Mouse (Mus musculus) intestine, embryonic 15.5 days (tissue): ENCODE results near the gene Kmt2d. TPM values are rescaled to one million over a fixed set of nuclear protein-coding genes. Genes with fewer than 3 reads are reported as not detected.

Source experiments
- ATAC-seq: fragments of 200-750 bp; cut with Nextera tagmentation; 2 replicates; pipeline ENCODE4 v1.8.0; 2017; ENCODE audit warnings: moderate TSS enrichment, moderate library complexity
- H3K27ac ChIP-seq: fragments of 300-500 bp; sonication (generic); 2 replicates; pipeline ENCODE4 v1.5.1; 2015; ENCODE audit warnings: mild to moderate bottlenecking, inconsistent platforms
- H3K27me3 ChIP-seq: fragments of 300-500 bp; sonication (generic); replicated peaks from 2 replicates; pipeline ENCODE4 v1.6.1; 2015; ENCODE audit warnings: inconsistent platforms
- H3K36me3 ChIP-seq: fragments of 300-500 bp; sonication (generic); 2 replicates; pipeline ENCODE4 v1.6.1; 2015; ENCODE audit warnings: inconsistent platforms
- H3K4me1 ChIP-seq: fragments of 300-500 bp; sonication (generic); replicated peaks from 2 replicates; pipeline ENCODE4 v1.6.1; 2015; ENCODE audit warnings: inconsistent platforms
- H3K4me2 ChIP-seq: fragments of 300-500 bp; sonication (generic); replicated peaks from 2 replicates; pipeline ENCODE4 v1.6.1; 2015; ENCODE audit warnings: mild to moderate bottlenecking, inconsistent platforms
- H3K4me3 ChIP-seq: fragments of 300-500 bp; sonication (generic); replicated peaks from 2 replicates; pipeline ENCODE4 v1.5.1; 2015; ENCODE audit warnings: inconsistent platforms
- H3K9ac ChIP-seq: fragments of 300-500 bp; sonication (generic); 2 replicates; pipeline ENCODE4 v1.6.1; 2015; ENCODE audit warnings: inconsistent platforms
- H3K9me3 ChIP-seq: fragments of 300-500 bp; sonication (generic); 2 replicates; pipeline ENCODE4 v1.6.1; 2016; ENCODE audit warnings: inconsistent platforms
- WGBS: fragments of 180-500 bp; shearing (Covaris S2); methylation state at CpG from one replicate; pipeline ENCODE4 v1.1.7; 2015; 5-methylcytosine and 5-hydroxymethylcytosine counted together
- polyA plus RNA-seq: library from polyadenylated mRNA; unstranded; fragments of >200 nt; fragmentation: Nextera tagmentation; extraction: Ambion mirVana; gene quantifications from 2 replicates; pipeline ENCODE4 v1.2.1, GENCODE M21; 2015

Gene Kmt2d
- polyA plus RNA-seq, 1 experiment from 2014 or later = 9.6 TPM

DNA sequence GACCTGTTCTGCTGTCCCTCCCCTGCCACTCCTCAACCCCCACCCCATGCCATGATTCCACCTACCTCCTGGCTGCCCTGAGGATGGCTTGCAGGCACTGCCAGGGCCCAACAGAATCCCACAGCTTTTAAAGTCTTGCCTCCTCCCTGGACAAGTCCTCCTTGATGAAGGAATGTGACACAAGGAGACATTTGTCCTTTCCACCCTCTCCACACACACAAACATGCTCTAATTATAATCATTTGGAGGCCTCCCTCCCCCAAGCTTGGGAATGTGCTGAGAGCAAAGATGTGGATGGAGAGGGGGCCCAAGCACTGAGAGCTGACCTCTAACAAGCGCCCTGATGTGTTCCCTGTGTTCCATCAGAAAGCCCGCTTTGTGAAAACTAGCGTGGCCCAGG is 61.6 kb downstream of the Kmt2d start, which contains the start of gene Ddn:
Ddn (minus strand) TSS at position 101 of the 400 bp plus-strand sequence.
- Histone ChIP-seq H3K4me1 (peaks cover 34% of the 10 kb centered on the region), H3K27ac (no peak within 1 kb of the TSS), H3K9ac (peak within 1 kb of the TSS; percentile 3; the same call in 1 of the 2 replicates), H3K4me2 (peak within 1 kb of the TSS; percentile 94), H3K4me3 (peak within 1 kb of the TSS; percentile 39), H3K36me3 (peaks cover 17% of the 10 kb centered on the region), H3K9me3 (no peaks in the 10 kb centered on the region), H3K27me3 (peaks cover 56% of the 10 kb centered on the region)
- ATAC-seq = no peak
- 52% methylated on average over 3 of the region's 3 CpGs for WGBS

DNA sequence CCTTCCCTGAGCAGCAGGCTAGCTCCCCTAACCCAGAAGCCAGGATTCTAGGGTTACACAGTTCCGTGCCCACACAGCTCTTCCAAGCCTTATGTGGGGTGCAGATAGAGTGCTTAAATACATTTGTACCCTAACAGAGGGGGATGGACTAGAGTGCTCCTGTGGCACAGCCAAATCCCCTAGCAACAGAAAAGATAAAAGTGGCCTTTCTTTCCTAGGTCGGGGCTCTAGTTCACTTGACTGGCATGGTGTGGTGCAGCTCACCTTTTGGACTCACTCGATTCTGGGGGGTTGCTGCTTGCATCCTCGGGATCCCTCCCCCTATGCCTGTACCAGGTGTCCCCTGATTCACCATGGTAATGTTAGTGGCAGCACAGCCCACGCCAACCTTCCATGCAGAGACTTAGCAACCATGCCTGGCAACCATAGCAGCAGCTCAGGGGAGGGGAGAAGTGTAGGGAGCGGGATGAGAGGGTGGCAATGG is 62.3 kb downstream of the Kmt2d start:
- Histone ChIP-seq H3K36me3 (peaks cover 11% of the 10 kb centered on the region), H3K4me2 (peak overlapping the region; percentile 94), H3K4me1 (peaks cover 36% of the 10 kb centered on the region), H3K27me3 (peaks cover 63% of the 10 kb centered on the region), H3K9ac (peak overlapping the region; percentile 3; the same call in 1 of the 2 replicates), H3K4me3 (peak overlapping the region; percentile 39; the same call in 1 of the 2 replicates), H3K9me3 (no peaks in the 10 kb centered on the region), H3K27ac (no peak overlapping the region)
- no peak for ATAC-seq
- WGBS = 12% methylated on average over 6 of the region's 6 CpGs

DNA sequence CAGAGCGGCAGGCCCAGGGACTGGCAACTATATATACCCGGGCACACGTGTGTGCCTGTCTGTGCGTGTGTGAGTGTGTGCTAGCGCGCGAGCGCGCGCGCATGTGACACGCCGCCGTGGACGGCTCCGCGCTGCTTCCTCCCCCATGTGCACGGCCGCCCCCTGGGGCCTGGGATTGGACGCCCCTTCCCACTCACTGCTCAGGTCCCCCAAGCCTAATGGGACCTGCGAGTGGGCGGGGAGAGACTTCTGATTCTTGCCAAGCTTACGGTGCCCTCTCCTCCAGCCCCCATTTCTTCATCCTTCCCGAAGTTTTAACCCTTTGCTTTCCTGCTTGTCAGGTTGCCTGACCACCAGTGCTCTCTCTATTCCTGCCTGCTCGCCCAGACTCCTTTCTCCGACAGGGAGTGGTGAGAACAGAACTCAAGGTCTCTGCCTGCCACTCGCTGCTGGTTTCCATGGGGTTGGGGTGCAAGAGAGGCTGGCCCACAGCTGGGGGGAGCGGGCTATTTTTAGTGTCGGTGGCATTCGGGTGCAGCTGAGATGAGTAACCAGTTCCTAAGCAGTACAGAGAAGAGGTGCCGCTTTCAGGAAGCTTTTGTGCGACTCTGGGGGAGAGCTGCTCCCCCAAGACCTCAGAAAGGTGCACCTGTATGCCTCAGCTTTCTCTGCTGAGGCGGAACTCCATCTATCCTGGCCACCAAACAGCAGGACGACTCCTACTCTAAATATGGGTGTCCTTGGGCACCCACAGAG is 62.9 kb downstream of the Kmt2d start:
- peak overlapping the region; percentile 39 for H3K4me3 ChIP-seq
- H3K9me3 ChIP-seq = no peaks in the 10 kb centered on the region
- 0 out of 2 replicates have a peak, but pooled peaks have one; percentile 10 for ATAC-seq
- peak overlapping the region; percentile 94 for H3K4me2 ChIP-seq
- peaks cover 69% of the 10 kb centered on the region for H3K27me3 ChIP-seq
- peaks cover 42% of the 10 kb centered on the region for H3K4me1 ChIP-seq
- H3K36me3 ChIP-seq = peaks cover 6% of the 10 kb centered on the region
- H3K9ac ChIP-seq = peak overlapping the region; percentile 32
- 1% methylated on average over 34 of the region's 34 CpGs for WGBS
- H3K27ac ChIP-seq = no peak overlapping the region

DNA sequence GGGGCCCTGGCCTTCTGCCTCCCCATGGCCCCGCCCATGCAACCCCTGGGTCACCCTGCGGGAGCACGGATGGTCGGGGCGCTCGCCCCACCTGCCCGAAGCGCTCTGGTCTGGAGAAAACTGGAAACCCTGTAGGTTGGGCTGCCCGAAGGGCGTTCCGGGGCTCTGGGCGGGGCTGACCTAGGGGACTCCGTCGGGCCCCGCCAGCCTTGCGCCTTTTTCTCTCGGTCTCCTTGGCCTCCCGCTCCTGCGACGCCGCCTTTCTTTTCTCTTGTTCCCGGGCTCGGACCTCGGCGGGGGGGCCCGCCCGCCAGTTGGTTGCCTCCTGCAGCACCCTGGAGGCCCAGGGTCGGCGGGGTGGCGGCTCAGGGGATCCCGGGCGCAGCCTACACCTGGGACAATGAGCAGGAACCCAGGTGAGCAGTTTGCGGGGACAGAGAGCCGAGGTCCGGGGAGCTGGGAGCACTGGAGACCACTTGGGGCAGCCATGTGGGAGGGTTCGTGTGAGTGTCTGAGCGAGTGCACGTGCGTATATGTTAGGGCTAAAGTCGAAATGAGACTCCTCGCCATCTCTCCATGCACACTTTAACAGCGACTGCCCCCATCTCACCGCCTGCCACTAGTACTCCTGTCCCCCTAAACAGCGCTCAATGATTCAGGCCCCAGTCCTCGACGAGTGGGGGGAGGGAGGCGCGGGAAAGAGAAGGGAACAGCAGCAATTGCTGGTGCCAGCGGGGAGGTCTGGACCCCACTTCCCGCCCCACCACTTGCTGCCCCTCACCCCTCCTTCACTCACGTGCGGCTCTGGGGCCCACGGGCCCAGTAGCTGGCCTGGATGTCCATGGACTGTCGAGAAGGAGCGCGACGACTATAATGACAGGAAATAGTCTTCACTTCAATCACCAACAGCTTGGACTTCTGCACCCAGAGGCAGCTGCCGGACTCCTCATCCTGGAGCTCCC is 63.9 kb downstream of the Kmt2d start:
- peak; percentile 54 for ATAC-seq
- Histone ChIP-seq H3K4me3 (peak overlapping the region; percentile 39), H3K9me3 (no peaks in the 10 kb centered on the region), H3K36me3 (no peaks in the 10 kb centered on the region), H3K4me1 (peaks cover 44% of the 10 kb centered on the region), H3K9ac (no peak overlapping the region; the same call in 1 of the 2 replicates), H3K4me2 (peak overlapping the region; percentile 94), H3K27me3 (peaks cover 79% of the 10 kb centered on the region), H3K27ac (no peak overlapping the region)
- WGBS = under 1% methylated on average over 58 of the region's 58 CpGs

DNA sequence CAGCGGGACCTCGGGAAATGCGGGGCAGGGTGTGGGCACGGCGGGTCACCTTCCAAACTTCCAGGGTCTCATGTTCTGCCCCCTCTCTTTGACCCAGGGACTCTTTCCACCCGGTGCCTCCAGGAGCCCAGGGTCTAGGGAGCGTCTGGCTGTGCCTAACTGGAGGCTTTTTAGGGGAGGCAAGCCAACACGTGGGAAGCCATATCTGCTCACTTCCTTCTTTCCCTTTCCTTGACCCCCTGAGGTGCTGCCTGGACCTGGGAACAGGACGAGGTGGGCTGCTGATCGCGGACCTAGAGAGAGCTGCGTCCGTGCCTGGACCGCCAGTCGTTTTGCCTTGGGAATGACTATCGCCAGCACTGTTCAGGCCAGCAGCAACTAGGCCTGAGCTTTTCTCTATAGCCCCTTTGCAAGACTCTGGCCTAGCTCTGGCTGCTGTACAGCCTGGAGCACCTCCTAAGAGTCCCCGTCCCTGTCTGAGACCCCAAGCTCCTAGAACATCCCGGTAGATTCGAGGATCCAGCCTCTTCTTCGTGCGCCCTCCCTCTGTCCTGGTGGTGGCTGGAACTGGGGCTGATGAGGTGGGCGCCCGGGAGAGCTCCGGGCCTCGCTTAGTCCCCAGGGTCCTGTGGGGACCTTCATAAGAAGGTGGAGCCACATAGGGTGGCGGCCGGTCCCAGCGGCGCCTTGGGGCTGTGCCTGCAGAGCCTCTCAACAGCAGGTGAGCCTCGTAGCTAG is 64.8 kb downstream of the Kmt2d start:
- Histone ChIP-seq H3K9ac (no peak overlapping the region), H3K27ac (no peak overlapping the region), H3K4me3 (peak overlapping the region; percentile 46), H3K4me2 (peak overlapping the region; percentile 94), H3K9me3 (no peaks in the 10 kb centered on the region), H3K36me3 (no peaks in the 10 kb centered on the region), H3K27me3 (peaks cover 88% of the 10 kb centered on the region), H3K4me1 (peaks cover 44% of the 10 kb centered on the region)
- no peak for ATAC-seq
- 14% methylated on average over 30 of the region's 30 CpGs for WGBS

DNA sequence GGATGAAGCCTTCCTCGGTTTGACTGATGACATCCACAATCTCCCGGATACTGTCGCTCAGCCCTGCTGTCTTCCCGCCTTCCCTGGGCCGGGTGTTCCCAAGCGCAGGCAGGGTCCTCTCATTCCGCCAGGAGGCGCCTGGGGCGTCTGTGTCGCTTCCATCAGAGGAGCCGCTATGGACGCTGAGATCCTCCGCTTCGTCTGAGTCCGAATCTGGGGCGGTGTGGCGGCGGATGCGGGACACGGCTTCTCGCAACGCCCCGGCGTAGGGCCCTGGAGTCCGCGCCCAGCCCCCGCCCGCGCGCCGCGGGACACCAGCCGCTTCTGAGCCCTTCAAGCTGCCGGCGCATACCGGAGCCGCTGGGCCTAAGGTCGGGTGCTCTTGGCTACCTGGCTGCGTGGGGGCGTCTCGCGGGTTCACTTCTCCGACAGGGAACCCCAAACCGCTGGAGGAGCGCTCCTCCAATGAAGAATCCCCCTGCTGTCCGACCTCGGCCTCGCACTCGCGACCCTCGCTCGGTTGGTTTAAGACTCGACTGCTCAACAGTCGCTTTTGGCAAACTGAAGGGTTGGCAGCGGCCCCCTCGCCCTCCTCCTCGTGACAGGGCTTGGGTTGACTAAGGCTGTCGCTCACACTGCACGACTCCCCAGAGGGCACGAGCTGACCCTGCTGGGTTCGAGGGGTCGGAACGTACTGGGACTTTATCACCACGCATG is 65.5 kb downstream of the Kmt2d start:
- 1% methylated on average over 64 of the region's 64 CpGs for WGBS
- peaks cover 95% of the 10 kb centered on the region for H3K27me3 ChIP-seq
- H3K4me1 ChIP-seq = peaks cover 44% of the 10 kb centered on the region
- peak; percentile 55 for ATAC-seq
- no peaks in the 10 kb centered on the region for H3K9me3 ChIP-seq
- H3K4me2 ChIP-seq = peak overlapping the region; percentile 94
- H3K4me3 ChIP-seq = peak overlapping the region; percentile 46
- H3K9ac ChIP-seq = peak overlapping the region; percentile 48
- H3K36me3 ChIP-seq = no peaks in the 10 kb centered on the region
- H3K27ac ChIP-seq = no peak overlapping the region

DNA sequence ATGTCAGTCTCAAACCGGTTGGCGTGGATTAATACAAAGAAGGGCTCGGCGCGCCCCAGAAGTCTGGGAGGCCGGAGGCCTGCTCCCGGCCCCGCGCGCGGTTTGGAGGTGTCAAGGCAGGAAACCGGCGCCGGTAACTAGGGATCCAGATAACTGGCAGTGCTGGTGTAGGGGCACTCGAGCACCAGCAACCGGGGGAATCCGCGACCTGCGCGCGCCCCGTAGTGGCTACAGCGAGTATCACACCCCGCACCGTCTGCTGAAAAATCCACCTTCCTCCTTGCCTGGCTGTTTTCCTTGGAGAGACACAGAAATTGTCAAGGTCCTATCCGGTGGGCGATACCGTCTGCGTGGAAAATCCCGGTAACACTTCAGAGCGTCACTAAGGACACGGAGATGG is 67.0 kb downstream of the Kmt2d start:
- Histone ChIP-seq H3K27me3 (peaks cover 92% of the 10 kb centered on the region), H3K36me3 (no peaks in the 10 kb centered on the region), H3K27ac (no peak overlapping the region), H3K4me3 (peak overlapping the region; percentile 15), H3K4me2 (peak overlapping the region; percentile 52), H3K4me1 (peaks cover 44% of the 10 kb centered on the region), H3K9ac (no peak overlapping the region), H3K9me3 (no peaks in the 10 kb centered on the region)
- WGBS = under 1% methylated on average over 32 of the region's 32 CpGs
- peak; percentile 34; the same call in 1 of the 2 replicates for ATAC-seq

DNA sequence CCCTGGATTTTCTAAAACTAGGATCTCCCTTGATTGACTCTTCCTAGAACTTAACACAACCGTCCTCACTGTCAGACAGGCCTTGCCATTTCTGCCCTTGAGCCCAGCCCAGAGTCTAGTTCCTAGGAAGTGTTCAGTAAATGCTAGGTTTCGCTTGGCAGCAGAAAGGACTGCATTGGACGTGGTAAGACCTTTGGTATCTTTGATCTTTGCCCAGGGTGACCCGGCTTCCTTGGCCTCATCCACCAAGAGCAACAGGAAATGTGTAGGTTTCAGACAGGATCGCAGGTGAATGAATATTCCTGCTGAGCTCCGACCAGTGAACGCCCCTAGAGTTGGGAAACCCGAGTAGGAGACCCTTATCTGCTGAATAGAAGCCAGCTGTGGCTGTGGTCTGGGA is 68.1 kb downstream of the Kmt2d start:
- Histone ChIP-seq H3K4me1 (peaks cover 39% of the 10 kb centered on the region), H3K27me3 (peaks cover 92% of the 10 kb centered on the region), H3K4me2 (peak overlapping the region; percentile 12; the same call in 1 of the 2 replicates), H3K9ac (no peak overlapping the region), H3K4me3 (no peak overlapping the region), H3K36me3 (no peaks in the 10 kb centered on the region), H3K27ac (no peak overlapping the region), H3K9me3 (no peaks in the 10 kb centered on the region)
- no peak for ATAC-seq
- WGBS = 8% methylated on average over 8 of the region's 8 CpGs

DNA sequence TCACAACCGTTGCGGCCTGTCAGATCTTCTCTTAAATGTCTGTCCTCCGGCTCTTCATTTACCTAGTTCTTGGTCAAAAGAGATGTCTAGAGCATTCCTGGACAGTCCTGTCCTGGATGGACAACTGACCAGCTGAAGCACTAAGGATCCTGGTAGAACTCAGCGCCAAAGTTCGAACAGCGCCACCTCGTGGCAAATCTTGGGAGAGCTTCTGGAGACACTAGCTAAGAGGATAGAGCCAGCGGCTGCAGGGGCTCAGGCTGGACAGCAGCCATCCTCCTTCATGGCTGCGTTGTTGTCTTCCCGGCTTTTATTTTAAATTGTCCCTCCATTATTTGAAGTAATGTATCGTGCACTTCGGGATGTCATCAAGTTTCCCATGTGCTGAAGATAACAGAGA is 71.6 kb downstream of the Kmt2d start:
- H3K36me3 ChIP-seq = no peaks in the 10 kb centered on the region
- ATAC-seq = no peak
- peaks cover 90% of the 10 kb centered on the region for H3K27me3 ChIP-seq
- H3K27ac ChIP-seq = no peak overlapping the region
- H3K9ac ChIP-seq = no peak overlapping the region
- no peaks in the 10 kb centered on the region for H3K9me3 ChIP-seq
- H3K4me2 ChIP-seq = no peak overlapping the region
- 11% methylated on average over 12 of the region's 12 CpGs for WGBS
- H3K4me3 ChIP-seq = no peak overlapping the region
- H3K4me1 ChIP-seq = peaks cover 16% of the 10 kb centered on the region

DNA sequence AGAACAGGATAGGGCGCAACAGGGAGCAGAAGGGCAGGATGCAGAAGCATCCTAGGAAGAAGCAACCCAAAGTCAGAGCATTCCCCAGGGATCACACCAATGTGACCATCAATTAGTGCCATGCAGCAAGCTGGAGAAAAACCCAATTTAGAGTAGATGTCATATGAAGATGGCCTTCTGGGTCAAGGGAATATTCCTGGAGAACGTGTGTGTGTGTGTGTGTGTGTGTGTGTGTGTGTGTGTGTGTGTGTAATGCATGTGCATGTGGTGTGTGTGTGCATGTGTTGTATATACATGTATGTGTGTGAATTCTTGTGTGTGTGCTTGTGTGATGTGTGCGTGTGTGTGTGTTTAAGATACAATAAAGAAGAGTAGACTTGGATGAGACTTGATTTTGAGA is 72.1 kb downstream of the Kmt2d start:
- Histone ChIP-seq H3K4me3 (no peak overlapping the region), H3K9me3 (no peaks in the 10 kb centered on the region), H3K4me1 (peaks cover 15% of the 10 kb centered on the region), H3K9ac (no peak overlapping the region), H3K27me3 (peaks cover 90% of the 10 kb centered on the region), H3K4me2 (no peak overlapping the region), H3K27ac (no peak overlapping the region), H3K36me3 (no peaks in the 10 kb centered on the region)
- WGBS = 47% methylated on average over 3 of the region's 3 CpGs
- ATAC-seq = no peak

DNA sequence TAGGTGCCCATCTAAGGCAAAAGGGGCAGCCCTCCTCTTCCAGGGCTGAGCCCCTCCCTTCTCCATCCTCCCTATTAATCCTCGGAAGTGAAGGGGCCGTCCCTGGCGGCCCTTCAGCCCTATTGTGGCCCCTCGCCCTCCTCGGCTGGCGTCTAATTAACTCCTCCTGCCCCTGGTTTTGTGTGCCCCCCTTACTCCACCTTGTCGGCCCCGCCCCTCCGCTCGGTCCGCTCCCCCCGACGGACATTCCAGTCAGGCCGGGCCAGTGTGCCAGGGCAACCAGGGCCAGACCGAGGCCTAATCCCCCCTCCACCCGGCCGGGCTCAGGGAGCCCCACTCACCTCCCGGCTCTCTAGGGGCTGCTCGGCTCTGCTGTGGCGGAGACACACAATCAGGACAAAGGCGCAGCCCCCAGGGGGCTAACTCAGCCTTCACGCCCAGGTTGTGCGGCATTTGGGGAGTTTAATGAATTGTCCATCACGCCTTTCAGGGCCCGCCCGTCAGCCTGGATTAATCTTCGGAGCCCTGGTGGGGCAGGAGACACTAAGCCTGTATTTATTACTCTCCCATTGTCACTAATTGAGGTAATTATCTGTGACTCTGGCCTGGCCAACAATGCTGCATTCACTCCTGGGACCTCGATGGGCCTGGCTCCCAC is 73.0 kb downstream of the Kmt2d start:
- H3K9me3 ChIP-seq = no peaks in the 10 kb centered on the region
- ATAC-seq = no peak
- H3K27me3 ChIP-seq = peaks cover 90% of the 10 kb centered on the region
- no peak overlapping the region for H3K27ac ChIP-seq
- no peaks in the 10 kb centered on the region for H3K36me3 ChIP-seq
- H3K4me2 ChIP-seq = no peak overlapping the region
- WGBS = 7% methylated on average over 27 of the region's 28 CpGs
- no peak overlapping the region for H3K9ac ChIP-seq
- peaks cover 10% of the 10 kb centered on the region for H3K4me1 ChIP-seq
- no peak overlapping the region for H3K4me3 ChIP-seq
